In genomic region chr1:164426227-164426626, GRCm38 (mm10) we compare ENCODE assay signal across 23 mouse cellular contexts. TPM values are rescaled to one million over a fixed set of nuclear protein-coding genes. Genes with fewer than 3 reads are reported as not detected.
DNase-seq lines count a peak whose midpoint lies in the region; ATAC-seq and TF ChIP-seq lines count a peak whose summit lies in the region.
"Had no signal": no experiment of that assay in that cellular context is flagged by ENCODE, and none has a peak within 500 bp of the region (broad histone marks: within the 10 kb centered on the region; RNA-seq: fewer than 3 reads in every experiment).

No protein-coding gene starts in this region.

- no peak for TF ChIP-seq EP300 in liver, postnatal 0 days (IDR thresholded peaks at IDR 0.05; ENCODE audit: low read depth)

- no peak for TF ChIP-seq CTCF in intestine, postnatal 0 days (IDR thresholded peaks at IDR 0.05; ENCODE audit: low read depth)
- TF ChIP-seq CTCF in liver, postnatal 0 days (IDR thresholded peaks at IDR 0.05; ENCODE audit: low read depth), result no peak

- H3K9ac ChIP-seq in intestine, embryonic 15.5 days, result no peak overlapping the region
- H3K9ac ChIP-seq in intestine, postnatal 0 days (ENCODE audit: low read depth, low read length), result no peak overlapping the region
- no peak overlapping the region for H3K9ac ChIP-seq in liver, postnatal 0 days (replicated peaks)
- H3K9ac ChIP-seq: embryonic facial prominence, embryonic 15.5 days; forebrain, postnatal 0 days; liver, embryonic 13.5 days; midbrain, embryonic 15.5 days had no signal

- H3K9me3 ChIP-seq in intestine, embryonic 15.5 days, result no peaks in the 10 kb centered on the region
- H3K9me3 ChIP-seq in intestine, postnatal 0 days (ENCODE audit: control insufficient read depth), result no peaks in the 10 kb centered on the region
- H3K9me3 ChIP-seq in liver, postnatal 0 days (ENCODE audit: low read length), result no peaks in the 10 kb centered on the region
- H3K9me3 ChIP-seq: embryonic facial prominence, embryonic 15.5 days; G1E; heart, embryonic 10.5 days; liver, embryonic 13.5 days; midbrain, embryonic 15.5 days had no signal

- no peaks in the 10 kb centered on the region for H3K27me3 ChIP-seq in intestine, embryonic 15.5 days (replicated peaks)
- H3K27me3 ChIP-seq in intestine, postnatal 0 days (replicated peaks; ENCODE audit: control insufficient read depth, insufficient read depth, low read length), result no peaks in the 10 kb centered on the region
- H3K27me3 ChIP-seq in liver, postnatal 0 days (ENCODE audit: insufficient read depth, low read length), result no peaks in the 10 kb centered on the region
- H3K27me3 ChIP-seq: embryonic facial prominence, embryonic 15.5 days; liver, embryonic 13.5 days; midbrain, embryonic 15.5 days had no signal

- no peaks in the 10 kb centered on the region for H3K36me3 ChIP-seq in intestine, embryonic 15.5 days
- H3K36me3 ChIP-seq in intestine, postnatal 0 days (ENCODE audit: control insufficient read depth, insufficient read depth), result no peaks in the 10 kb centered on the region
- H3K36me3 ChIP-seq in liver, postnatal 0 days (replicated peaks; ENCODE audit: insufficient read depth, low read length), result no peaks in the 10 kb centered on the region
- H3K36me3 ChIP-seq: embryonic facial prominence, embryonic 15.5 days; heart, embryonic 10.5 days; liver, embryonic 13.5 days; midbrain, embryonic 15.5 days had no signal

- peak; percentile 30 for DNase-seq in liver, postnatal 0 days
- peak; percentile 24 to 35 for DNase-seq in thymus, adult 18-20 months
- peak; percentile 61 for DNase-seq in thymus, postnatal 4 days
- DNase-seq in left cerebral cortex, adult 8-10 months (ENCODE audit: low spot score in 2 of 2), result no peak
- DNase-seq in retina, embryonic 14.5 days (ENCODE audit: low spot score), result no peak
- DNase-seq: adrenal gland, postnatal 14 days; cerebellum, postnatal 10 days; forebrain, postnatal 0 days; gastrocnemius, adult 2 months; heart, postnatal 14 days; kidney, adult 18-20 months; kidney, postnatal 14 days; left cerebral cortex, postnatal 4 days; liver, embryonic 13.5 days; retina, postnatal 1 day had no signal

- H3K4me1 ChIP-seq in intestine, embryonic 15.5 days (replicated peaks), result no peaks in the 10 kb centered on the region
- no peaks in the 10 kb centered on the region for H3K4me1 ChIP-seq in intestine, postnatal 0 days (replicated peaks; ENCODE audit: control insufficient read depth, insufficient read depth, low read length)
- peaks cover 4% of the 10 kb centered on the region; the same call in 1 of the 2 replicates for H3K4me1 ChIP-seq in liver, postnatal 0 days (ENCODE audit: insufficient read depth)
- H3K4me1 ChIP-seq: embryonic facial prominence, embryonic 15.5 days; liver, embryonic 13.5 days; midbrain, embryonic 15.5 days had no signal

- WGBS in intestine, embryonic 15.5 days, result 77% methylated on average over 7 of the region's 7 CpGs
- WGBS in intestine, postnatal 0 days, result 58% methylated on average over 7 of the region's 7 CpGs
- WGBS in liver, postnatal 0 days (ENCODE audit: insufficient replicate concordance), result 52% methylated on average over 7 of the region's 7 CpGs

- H3K4me2 ChIP-seq in intestine, embryonic 15.5 days (replicated peaks), result no peak overlapping the region
- H3K4me2 ChIP-seq in intestine, postnatal 0 days (replicated peaks; ENCODE audit: low read depth), result no peak overlapping the region
- H3K4me2 ChIP-seq in liver, postnatal 0 days (ENCODE audit: low read depth, low read length), result no peak overlapping the region
- H3K4me2 ChIP-seq: embryonic facial prominence, embryonic 15.5 days; liver, embryonic 13.5 days; midbrain, embryonic 15.5 days had no signal

- no peak overlapping the region for H3K27ac ChIP-seq in intestine, embryonic 15.5 days
- H3K27ac ChIP-seq in intestine, postnatal 0 days (ENCODE audit: low read depth, low read length), result no peak overlapping the region
- no peak overlapping the region for H3K27ac ChIP-seq in liver, postnatal 0 days (ENCODE audit: low read depth)
- H3K27ac ChIP-seq: embryonic facial prominence, embryonic 15.5 days; gastrocnemius, adult 2 months; heart, embryonic 10.5 days; liver, embryonic 13.5 days; midbrain, embryonic 15.5 days had no signal

- H3K4me3 ChIP-seq in intestine, embryonic 15.5 days (replicated peaks), result no peak overlapping the region
- H3K4me3 ChIP-seq in intestine, postnatal 0 days (ENCODE audit: low read depth, low read length), result no peak overlapping the region
- no peak overlapping the region for H3K4me3 ChIP-seq in liver, postnatal 0 days (ENCODE audit: low read depth, low read length)
- H3K4me3 ChIP-seq: embryonic facial prominence, embryonic 15.5 days; gastrocnemius, adult 2 months; heart, embryonic 10.5 days; liver, embryonic 13.5 days; midbrain, embryonic 15.5 days had no signal

- ATAC-seq in intestine, embryonic 15.5 days, result peak; percentile 72
- no peak for ATAC-seq in intestine, postnatal 0 days
- peak; percentile 71 for ATAC-seq in liver, postnatal 0 days
- ATAC-seq: forebrain, postnatal 0 days; hindbrain, embryonic 16.5 days; lung, postnatal 0 days; midbrain, embryonic 15.5 days had no signal

RNA-seq across cellular contexts. Expression of gene Atp1b1, which starts 31.9 kb away (rescaled TPM):
- polyA plus RNA-seq in intestine, embryonic 15.5 days (2015; fragmentation: Nextera tagmentation; extraction: Ambion mirVana), result 203 TPM in 2 replicates
- polyA plus RNA-seq in intestine, postnatal 0 days (2015; fragmentation: Nextera tagmentation; extraction: Ambion mirVana), result 227 and 233 TPM in 2 replicates
- 38.6 and 38.8 TPM in 2 replicates for polyA plus RNA-seq in liver, postnatal 0 days (2015; fragmentation: Nextera tagmentation; extraction: Ambion mirVana)
- 1,000 to 10,000 TPM; 1,623 to 1,744 (median 1,693) TPM for total RNA-seq in left cerebral cortex, adult 8-10 months (2022)
- polyA plus RNA-seq: G1E had no signal

Comparison
In these comparisons a context has a peak if more than half of its experiments do, and no peak if none do; other contexts are left out.
1. DNase-seq: peak in liver, postnatal 0 days (single experiment), thymus, adult 18-20 months (2 of 2) and thymus, postnatal 4 days (single experiment); none in left cerebral cortex, adult 8-10 months (0 of 2) and retina, embryonic 14.5 days (single experiment).